Mouse (Mus musculus): Measurements from ENCODE around the gene Lyl1.

DNA sequence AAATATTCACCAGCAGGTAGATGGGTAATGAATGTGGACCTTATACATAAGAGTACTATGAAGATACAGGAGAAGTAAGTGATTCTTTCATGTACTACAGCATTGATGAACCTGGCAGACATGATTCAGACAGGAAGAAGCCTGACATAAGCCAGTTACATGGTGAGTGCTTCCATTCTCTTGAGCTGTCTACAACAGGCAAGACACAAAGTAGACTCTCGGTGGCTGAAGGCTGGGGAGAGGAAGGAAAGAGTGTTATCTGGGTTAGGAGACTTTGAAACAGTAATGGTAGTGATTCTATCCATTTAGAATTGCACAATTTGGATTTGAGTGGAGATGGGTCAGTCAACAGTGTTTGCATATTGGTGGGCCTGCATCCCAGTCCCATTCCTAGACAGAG is 42.3 kb upstream of the Lyl1 start:
- TF ChIP-seq CTCF (IDR thresholded peaks at IDR 0.05; ENCODE audit: insufficient read depth, low read length) (no peak), POLR2A (IDR thresholded peaks at IDR 0.05; ENCODE audit: borderline replicate concordance, extremely low read depth, low read depth, low read length) (no peak)
